Mouse (Mus musculus) forelimb bud, embryonic 11.5 days (tissue): Measurements from ENCODE around the gene Ephb1.
A peak's percentile ranks its signal among the peaks of the same experiment; 100 is the strongest.

Experiments
- DNase-seq: peaks from one replicate; pipeline ENCODE4 v3.0.0-alpha.2; 2012; ENCODE audit warnings: low read depth, low spot score

Ephb1 gene

DNA sequence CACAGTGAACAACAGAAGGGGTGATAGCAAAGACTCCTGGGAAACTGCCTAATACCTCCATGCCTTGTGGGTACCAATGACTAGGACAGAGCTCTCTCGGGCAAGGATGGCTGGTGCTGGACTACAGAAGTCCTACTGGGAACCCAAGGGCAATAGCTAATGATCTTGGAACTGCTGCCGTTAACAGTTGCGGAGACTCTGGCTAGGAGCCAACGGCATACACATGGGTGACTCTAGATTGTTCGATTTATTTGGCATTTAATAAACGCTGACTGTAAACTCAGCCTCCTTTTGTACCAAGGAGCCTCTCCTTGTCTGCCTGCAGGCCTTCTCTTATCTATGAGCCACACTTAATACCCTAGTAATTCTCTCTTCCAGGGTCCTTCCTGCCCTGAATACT is 364.5 kb downstream of the Ephb1 start:
- no peak for DNase-seq

- DNase-seq, result no peak
Measured at GRCm38 (mm10) chr9:101986910-101987309, 367.6 kb downstream of the Ephb1 start.

DNA sequence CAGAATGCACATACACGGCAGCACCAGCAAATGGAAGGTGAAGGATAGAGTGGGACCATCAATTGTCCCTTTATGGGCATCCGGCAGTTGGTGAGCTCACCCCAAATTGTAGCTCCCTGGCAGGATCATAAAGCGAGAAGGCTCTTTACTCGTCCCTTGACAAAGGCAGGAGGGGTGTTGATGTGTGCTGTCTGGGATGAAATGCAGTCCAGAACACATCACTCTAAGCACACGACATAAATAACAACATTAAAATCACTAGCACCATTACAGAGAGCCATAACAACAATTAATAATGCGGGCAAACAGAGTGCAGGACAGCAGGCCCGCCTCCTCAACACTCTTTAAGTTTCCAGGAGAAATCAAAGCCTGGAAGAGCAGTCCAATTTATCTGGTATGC is 372.1 kb downstream of the Ephb1 start:
- no peak for DNase-seq

DNA sequence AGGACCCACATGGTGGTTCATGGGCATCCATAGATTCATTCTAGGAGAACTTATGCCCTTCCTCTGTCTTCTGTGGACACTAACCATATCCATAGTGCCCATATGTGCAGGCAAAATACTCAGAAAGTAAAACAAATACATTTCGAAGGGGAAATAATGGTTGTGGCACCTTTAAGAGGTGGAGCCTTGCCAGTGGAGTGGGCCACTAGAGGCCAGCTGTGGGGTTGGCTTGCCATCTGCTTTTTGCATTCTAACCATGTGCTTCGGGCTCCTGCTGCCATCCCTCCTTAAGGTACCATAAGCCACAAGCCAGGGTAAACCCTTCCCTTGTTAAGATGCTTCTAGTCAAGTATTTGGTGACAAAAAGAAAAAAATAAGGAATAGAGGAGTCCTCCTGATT is 373.3 kb downstream of the Ephb1 start:
- no peak for DNase-seq

- no peak for DNase-seq
Measured at GRCm38 (mm10) chr9:101976884-101977465, 377.5 kb downstream of the Ephb1 start.

- DNase-seq, result no peak
Measured at GRCm38 (mm10) chr9:101972314-101972713, 382.2 kb downstream of the Ephb1 start.

GRCm38 (mm10) chr9:101971806-101972205 is 382.7 kb downstream of the Ephb1 start:
- peak; percentile 24 for DNase-seq

DNA sequence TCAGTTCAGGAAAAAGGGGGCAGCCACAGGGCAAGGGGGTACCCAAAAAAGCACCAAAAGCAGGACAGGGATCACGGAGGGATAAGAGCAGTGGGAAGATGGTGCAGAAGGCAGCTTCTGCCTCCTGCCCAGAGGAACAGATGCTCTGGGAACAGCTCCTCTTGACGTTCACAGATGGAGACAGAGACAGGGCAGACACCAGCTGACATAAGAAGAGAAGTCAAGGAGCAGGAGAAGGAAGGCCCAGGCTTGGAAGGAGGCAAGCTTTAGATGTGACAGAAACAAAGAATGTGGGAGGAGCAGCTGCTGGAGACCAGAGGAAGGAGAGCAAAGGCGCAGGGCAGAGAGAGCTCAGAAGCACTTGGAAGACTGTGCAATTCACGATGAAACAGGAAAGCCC is 398.3 kb downstream of the Ephb1 start:
- DNase-seq, result no peak

- DNase-seq, result no peak
Measured at GRCm38 (mm10) chr9:101954529-101954928, 400.0 kb downstream of the Ephb1 start.

- no peak for DNase-seq
Measured at GRCm38 (mm10) chr9:101950101-101950500, 404.4 kb downstream of the Ephb1 start.

DNA sequence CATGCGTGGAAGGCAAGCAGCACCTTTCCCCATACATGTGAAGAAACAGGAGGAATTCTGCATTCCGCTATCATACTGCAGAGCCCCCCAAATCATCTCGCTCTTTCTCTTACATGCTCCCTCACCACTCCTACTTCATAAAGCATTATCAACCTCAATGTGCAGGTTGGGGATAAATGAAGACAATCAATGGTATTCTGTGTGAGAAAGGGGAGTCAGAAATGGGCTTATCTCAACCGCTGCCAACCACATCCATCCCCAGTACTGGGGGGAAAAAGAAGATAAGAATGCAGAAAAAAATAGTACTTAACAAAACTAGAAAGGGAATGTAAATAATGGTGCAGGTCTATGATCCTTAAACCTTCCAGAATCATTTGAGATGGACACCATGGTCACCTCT is 408.7 kb downstream of the Ephb1 start:
- DNase-seq, result no peak

GRCm38 (mm10) chr9:101945326-101945725 is 409.2 kb downstream of the Ephb1 start:
- no peak for DNase-seq

DNA sequence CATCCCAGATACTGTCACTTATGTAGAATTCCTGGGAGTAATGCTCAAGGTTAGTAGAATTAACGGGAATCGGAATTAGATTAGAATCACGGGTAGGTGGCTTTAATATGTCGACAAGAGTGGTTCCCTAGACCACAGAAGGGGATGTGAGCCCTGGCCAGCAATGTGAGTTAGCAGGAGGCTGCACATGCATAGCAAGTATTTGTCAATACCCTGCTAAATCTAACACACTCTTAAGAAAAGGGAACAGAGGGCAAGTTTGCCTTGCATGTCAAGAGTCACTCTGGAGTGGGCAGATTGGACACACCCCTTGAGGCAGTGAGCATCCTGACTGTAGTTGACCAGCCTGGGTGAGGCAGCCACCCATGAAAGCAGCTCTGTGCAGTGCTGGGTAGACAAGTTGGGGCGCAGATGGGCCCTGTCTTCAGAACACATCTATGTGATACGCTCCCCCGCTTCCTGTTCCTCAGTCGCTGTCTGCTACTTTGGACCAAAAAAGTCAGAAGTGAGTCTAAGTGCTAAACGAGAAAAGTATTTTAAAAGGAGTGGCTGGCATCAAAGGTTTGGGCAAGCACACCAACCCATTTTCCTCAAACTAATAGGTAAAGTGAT is 412.3 kb downstream of the Ephb1 start:
- DNase-seq, result no peak

- DNase-seq, result no peak
Measured at GRCm38 (mm10) chr9:101940182-101940581, 414.3 kb downstream of the Ephb1 start.

DNA sequence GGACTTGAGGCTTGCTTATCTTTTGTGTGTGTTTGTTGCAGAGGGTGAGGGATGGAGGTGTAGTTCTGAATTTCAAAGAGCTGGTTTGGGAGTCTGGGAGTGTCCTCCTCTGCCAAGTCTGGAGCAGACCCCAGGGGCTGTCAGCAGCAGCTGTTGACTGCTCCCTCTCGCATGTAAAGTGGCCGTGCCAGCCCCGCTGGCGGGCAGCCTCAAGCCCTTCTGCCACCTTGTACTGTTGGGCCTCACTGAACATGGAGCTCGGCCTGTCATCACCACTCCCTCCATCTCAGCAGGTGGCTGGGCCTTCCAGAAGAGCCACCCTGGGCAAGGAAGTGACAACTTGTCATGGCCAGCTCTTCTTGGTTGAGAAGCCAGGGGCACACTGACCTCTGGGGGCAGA is 415.5 kb downstream of the Ephb1 start:
- no peak for DNase-seq

DNA sequence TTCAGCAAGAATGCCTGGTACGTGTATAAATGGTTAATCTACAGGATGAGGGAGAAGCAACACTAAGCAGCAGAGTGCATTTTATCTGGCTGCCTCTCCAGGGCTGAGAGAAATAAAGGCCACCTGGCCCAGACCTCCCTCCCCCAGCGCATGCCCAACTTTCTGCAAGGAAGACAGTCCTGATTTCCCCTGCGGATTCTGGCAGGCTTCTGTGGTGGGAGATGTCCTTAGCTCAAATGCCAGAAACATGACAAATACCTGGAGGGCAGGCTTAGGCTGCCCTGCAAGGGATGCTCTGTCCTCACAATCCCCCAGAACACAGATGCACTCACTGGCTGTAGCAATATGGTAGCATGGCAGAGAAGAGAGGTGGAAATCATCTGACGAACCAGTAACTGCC is 416.4 kb downstream of the Ephb1 start:
- DNase-seq, result no peak

- DNase-seq, result no peak
Measured at GRCm38 (mm10) chr9:101934887-101935286, 419.6 kb downstream of the Ephb1 start.

GRCm38 (mm10) chr9:101933946-101934573 is 420.4 kb downstream of the Ephb1 start:
- no peak for DNase-seq

- no peak for DNase-seq
Measured at GRCm38 (mm10) chr9:101924829-101925228, 429.7 kb downstream of the Ephb1 start.

DNA sequence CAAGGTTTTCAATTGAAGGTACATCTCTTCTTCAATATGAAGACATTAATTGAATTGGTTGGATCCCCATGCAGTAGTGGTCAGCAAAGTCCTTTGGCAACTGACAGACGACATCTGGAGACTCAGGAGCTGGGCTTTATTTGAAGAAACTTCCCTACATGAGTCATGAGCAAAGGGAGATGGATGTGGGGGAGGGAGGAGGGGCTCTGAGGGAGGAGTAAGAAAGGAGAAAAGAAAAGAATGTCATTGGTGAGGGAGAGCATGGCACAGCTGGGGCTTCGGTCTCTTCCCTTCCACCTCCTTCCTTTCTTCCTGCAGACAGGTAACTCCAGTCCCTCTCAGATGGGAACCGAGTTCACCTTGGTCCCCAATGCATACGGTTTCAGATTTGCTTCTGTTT is 431.6 kb downstream of the Ephb1 start:
- DNase-seq, result no peak

GRCm38 (mm10) chr9:101919324-101919723 is 435.2 kb downstream of the Ephb1 start:
- no peak for DNase-seq

DNA sequence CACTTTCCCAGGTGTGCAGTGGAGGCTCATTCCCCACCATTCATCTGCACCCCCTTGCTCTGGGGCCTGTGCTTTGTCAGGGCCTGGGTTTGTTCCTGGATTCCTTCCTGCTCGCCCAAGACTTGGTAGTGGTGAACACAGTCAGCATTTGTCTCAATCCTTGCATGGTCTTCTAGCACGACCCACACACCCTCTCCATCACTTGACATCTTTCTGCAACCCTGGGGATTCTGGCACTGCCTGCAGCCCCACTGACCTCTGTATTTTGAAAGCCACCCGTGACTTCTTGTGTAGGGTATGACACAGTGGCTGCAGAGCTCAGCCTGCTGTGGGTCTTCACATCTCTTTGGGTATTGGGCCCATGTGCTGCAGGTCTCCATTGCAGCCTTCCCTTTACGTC is 435.7 kb downstream of the Ephb1 start:
- DNase-seq, result no peak

GRCm38 (mm10) chr9:101915082-101915481 is 439.4 kb downstream of the Ephb1 start:
- DNase-seq, result no peak
